Mouse (Mus musculus) hindbrain, postnatal 0 days (tissue): ENCODE data around the gene C2cd4a. TPM values are rescaled to one million over a fixed set of nuclear protein-coding genes. Genes with fewer than 3 reads are reported as not detected.

Experiments used
- ATAC-seq: fragments of 200-750 bp; cut with Nextera tagmentation; 2 replicates; pipeline ENCODE4 v1.8.0; 2017; ENCODE audit warnings: mild to moderate bottlenecking, moderate TSS enrichment, moderate library complexity
- DNase-seq: peaks from one replicate; pipeline ENCODE4 v3.0.0-alpha.2; 2015; ENCODE audit warnings: low spot score
- H3K27ac ChIP-seq: fragments of 300-500 bp; sonication (generic); 2 replicates; pipeline ENCODE4 v1.5.1; 2014; ENCODE audit warnings: mild to moderate bottlenecking
- H3K27me3 ChIP-seq: fragments of 300-500 bp; sonication (generic); 2 replicates; pipeline ENCODE4 v1.6.1; 2014; ENCODE audit warnings: low read length, mixed read lengths; ENCODE audit not compliant: insufficient read depth
- H3K36me3 ChIP-seq: fragments of 300-500 bp; sonication (generic); 2 replicates; pipeline ENCODE4 v1.6.1; 2014; ENCODE audit warnings: low read length, mixed read lengths; ENCODE audit not compliant: insufficient read depth
- H3K4me1 ChIP-seq: fragments of 300-500 bp; sonication (generic); 2 replicates; pipeline ENCODE4 v1.6.1; 2014; ENCODE audit warnings: antibody characterized with exemption, low read length, mixed read lengths; ENCODE audit not compliant: insufficient read depth
- H3K4me2 ChIP-seq: fragments of 300-500 bp; sonication (generic); 2 replicates; pipeline ENCODE4 v1.6.1; 2014; ENCODE audit warnings: low read depth, mild to moderate bottlenecking, low read length, moderate library complexity, mixed read lengths
- H3K4me3 ChIP-seq: fragments of 300-500 bp; sonication (generic); 2 replicates; pipeline ENCODE4 v1.5.1; 2014; ENCODE audit warnings: low read length
- H3K9ac ChIP-seq: fragments of 300-500 bp; sonication (generic); replicated peaks from 2 replicates; pipeline ENCODE4 v1.6.1; 2014; ENCODE audit warnings: mild to moderate bottlenecking, low read length, moderate library complexity, mixed read lengths
- H3K9me3 ChIP-seq: fragments of 300-500 bp; sonication (generic); 2 replicates; pipeline ENCODE4 v1.6.1; 2016; ENCODE audit warnings: low read length, mixed read lengths
- CTCF ChIP-seq: IDR thresholded peaks from 2 replicates; pipeline ENCODE4 v1.5.1; 2016; ENCODE audit warnings: antibody characterized with exemption, control low read depth, low read depth
- WGBS: fragments of 180-500 bp; shearing (Covaris S2); extraction: QIAGEN DNeasy Blood & Tissue Kit; methylation state at CpG from one replicate; pipeline ENCODE4 v1.1.7; 2014; 5-methylcytosine and 5-hydroxymethylcytosine counted together
- polyA plus RNA-seq: library from polyadenylated mRNA; unstranded; fragments of >200 nt; fragmentation: Nextera tagmentation; extraction: Ambion mirVana; gene quantifications from 2 replicates; pipeline ENCODE4 v1.2.1, GENCODE M21; 2015
- total RNA-seq: library from RNA; depleted of rRNA; stranded (reverse); fragments of >200 nt; gene quantifications from 2 replicates; pipeline ENCODE4 v1.2.3, GENCODE M21; 2014; rRNA removed

C2cd4a gene
- total RNA-seq (4.4 TPM in 1 of 2 replicates, not detected in the other), polyA plus RNA-seq (0.54 and 0.59 TPM in 2 replicates)

DNA sequence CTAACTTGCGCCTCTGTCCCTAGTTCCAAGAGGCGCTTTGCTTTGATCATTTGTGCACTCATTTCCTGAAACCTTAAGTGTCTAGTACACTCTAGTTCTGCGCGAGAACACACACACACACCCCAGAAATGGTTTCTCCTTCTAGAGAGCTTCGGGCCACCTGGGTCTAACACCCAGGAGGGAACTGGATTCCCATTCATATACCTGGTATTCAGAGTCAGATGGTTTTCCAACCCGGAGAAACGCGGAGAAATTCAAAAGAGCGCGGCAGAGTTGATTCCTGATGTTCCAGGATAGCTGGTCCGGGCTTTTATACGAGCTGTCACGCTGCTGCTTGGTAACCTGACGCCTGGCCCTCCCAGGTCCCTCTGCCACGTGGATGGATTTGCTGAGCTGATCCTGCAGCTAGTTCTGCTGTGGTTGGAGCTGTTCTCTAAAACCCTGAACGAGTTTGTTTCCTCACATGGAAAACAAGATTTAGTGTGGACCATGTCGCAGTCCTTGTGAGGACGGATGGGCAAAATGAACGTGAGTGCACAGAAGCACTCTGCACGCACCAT is at the start of gene C2cd4a:
TSS of gene C2cd4a (minus strand) at position 285 of the 560 bp plus-strand sequence.
- ATAC-seq: no peak
- 4% methylated on average over 20 of the region's 20 CpGs for WGBS
- no peak for TF ChIP-seq CTCF
- Histone ChIP-seq H3K36me3 (no peaks in the 10 kb centered on the region), H3K4me1 (no peaks in the 10 kb centered on the region), H3K27me3 (peaks cover 4% of the 10 kb centered on the region), H3K9ac (peak within 1 kb of the TSS; percentile 47; the same call in 1 of the 2 replicates), H3K27ac (no peak within 1 kb of the TSS), H3K4me2 (peak within 1 kb of the TSS; percentile 64), H3K9me3 (no peaks in the 10 kb centered on the region), H3K4me3 (peak within 1 kb of the TSS; percentile 51)
- DNase-seq: peak; percentile 35

- Histone ChIP-seq H3K27me3 (no peaks in the 10 kb centered on the region), H3K4me1 (no peaks in the 10 kb centered on the region), H3K27ac (no peak overlapping the region), H3K4me3 (no peak overlapping the region), H3K36me3 (0 out of 2 replicates have a peak, but pooled peaks cover 5% of the 10 kb centered on the region), H3K9me3 (no peaks in the 10 kb centered on the region), H3K9ac (no peak overlapping the region), H3K4me2 (no peak overlapping the region)
- 91% methylated on average over 11 of the region's 11 CpGs for WGBS
- DNase-seq: no peak
- ATAC-seq: no peak
- TF ChIP-seq CTCF: no peak
These were observed 46.2 kb upstream of the C2cd4a start for GRCm38 (mm10) chr9:67878197-67878769.

- Histone ChIP-seq H3K27ac (no peak overlapping the region), H3K27me3 (no peaks in the 10 kb centered on the region), H3K4me1 (no peaks in the 10 kb centered on the region), H3K36me3 (0 out of 2 replicates have a peak, but pooled peaks cover 5% of the 10 kb centered on the region), H3K4me3 (no peak overlapping the region), H3K9me3 (no peaks in the 10 kb centered on the region), H3K4me2 (no peak overlapping the region), H3K9ac (no peak overlapping the region)
- ATAC-seq (no peak), DNase-seq (no peak)
- TF ChIP-seq CTCF: no peak
- WGBS: 86% methylated on average over 14 of the region's 14 CpGs
These were observed 45.1 kb upstream of the C2cd4a start for GRCm38 (mm10) chr9:67877081-67877718.

GRCm38 (mm10) chr9:67875337-67875736 is 43.2 kb upstream of the C2cd4a start:
- peak; percentile 60 for DNase-seq
- WGBS: 59% methylated on average over 2 of the region's 2 CpGs

GRCm38 (mm10) chr9:67874522-67875222 is 42.5 kb upstream of the C2cd4a start:
- no peaks in the 10 kb centered on the region for H3K9me3 ChIP-seq
- H3K36me3 ChIP-seq: no peaks in the 10 kb centered on the region
- H3K27me3 ChIP-seq: no peaks in the 10 kb centered on the region
- H3K9ac ChIP-seq: no peak overlapping the region
- TF ChIP-seq CTCF: no peak
- 84% methylated on average over 7 of the region's 7 CpGs for WGBS
- no peak overlapping the region for H3K4me2 ChIP-seq
- DNase-seq: no peak
- H3K27ac ChIP-seq: no peak overlapping the region
- H3K4me3 ChIP-seq: no peak overlapping the region
- no peak for ATAC-seq
- no peaks in the 10 kb centered on the region for H3K4me1 ChIP-seq

More at GRCm38 (mm10) chr9:67875337-67875736, 43.2 kb upstream of the C2cd4a start:
- Histone ChIP-seq H3K36me3 (no peaks in the 10 kb centered on the region), H3K4me2 (no peak overlapping the region), H3K4me1 (no peaks in the 10 kb centered on the region), H3K9ac (no peak overlapping the region), H3K9me3 (no peaks in the 10 kb centered on the region), H3K27ac (no peak overlapping the region), H3K27me3 (no peaks in the 10 kb centered on the region), H3K4me3 (no peak overlapping the region)
- no peak for ATAC-seq
- TF ChIP-seq CTCF: peak; percentile 73

GRCm38 (mm10) chr9:67869691-67870450 is 37.7 kb upstream of the C2cd4a start:
- Histone ChIP-seq H3K4me2 (no peak overlapping the region), H3K9ac (no peak overlapping the region), H3K27me3 (no peaks in the 10 kb centered on the region), H3K4me1 (no peaks in the 10 kb centered on the region), H3K36me3 (no peaks in the 10 kb centered on the region), H3K9me3 (no peaks in the 10 kb centered on the region), H3K27ac (no peak overlapping the region), H3K4me3 (no peak overlapping the region)
- WGBS: 93% methylated on average over 16 of the region's 16 CpGs
- ATAC-seq (no peak), DNase-seq (no peak)
- no peak for TF ChIP-seq CTCF
